Mouse (Mus musculus): ENCODE data around the gene Usp10.
A peak's percentile ranks its signal among the peaks of the same experiment; 100 is the strongest.

DNA sequence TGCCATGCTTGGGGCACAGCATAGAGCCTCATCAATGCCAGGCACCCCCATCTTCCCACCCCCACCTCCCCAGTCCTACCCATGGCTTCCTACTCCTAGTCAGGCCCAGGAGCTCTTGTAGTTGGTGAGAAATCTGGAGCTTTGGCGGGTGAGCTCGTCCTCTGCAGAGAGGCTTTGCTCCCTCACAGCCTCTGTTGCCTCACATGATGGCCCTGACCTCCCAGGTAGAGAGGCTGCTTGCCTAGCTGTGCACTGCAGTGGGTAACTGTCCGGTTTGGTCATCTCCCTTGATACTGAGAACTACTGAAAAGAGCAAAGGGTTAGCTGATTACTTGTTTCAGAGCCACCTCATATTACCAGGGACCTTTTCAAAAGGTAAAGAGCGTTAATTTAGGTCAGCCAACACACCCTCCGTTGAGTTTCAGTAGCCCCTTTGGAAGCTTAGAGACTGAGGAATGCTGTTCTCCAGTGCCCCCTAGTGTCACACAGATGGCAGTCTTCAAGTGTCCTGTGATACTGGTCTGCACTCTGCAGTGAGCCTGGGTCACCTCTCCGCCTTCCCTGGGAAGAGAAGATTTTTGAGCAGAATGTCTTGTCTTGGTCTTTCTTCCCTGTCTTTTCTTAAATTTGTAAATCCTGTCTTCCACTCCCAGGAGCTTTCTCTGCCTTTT is 17.4 kb downstream of the Usp10 start:
- TF ChIP-seq CTCF (IDR thresholded peaks at IDR 0.05; ENCODE audit: borderline replicate concordance, extremely low read depth, insufficient read depth, insufficient read length): peak; percentile 72; the same call in 1 of the 2 replicates
- no peak for TF ChIP-seq POLR2A (IDR thresholded peaks at IDR 0.05; ENCODE audit: borderline replicate concordance, extremely low read depth, insufficient read depth, insufficient read length, poor library complexity, severe bottlenecking)

Measured in brain, embryonic 14.5 days (tissue).